Mouse (Mus musculus) monocyte, adult 5-6 weeks (primary cell): ENCODE data around the gene Gm21870. TPM values are rescaled to one million over a fixed set of nuclear protein-coding genes. Genes with fewer than 3 reads are reported as not detected.
"Not testable (repeated sequence)": the region's sequence is repeated elsewhere in the genome, so short reads cannot be mapped to it uniquely, and the experiment has no call there.

Experiments
- ATAC-seq: fragments of 153-309, 156-312 bp; replicated peaks from 2 replicates; pipeline ENCODE4 v1.8.0; 2017; ENCODE audit warnings: mild to moderate bottlenecking; ENCODE audit not compliant: low TSS enrichment, insufficient number of reproducible peaks, severe bottlenecking, poor library complexity, low FRiP score
- total RNA-seq: library from RNA; stranded (forward); fragments of 200-1000, 200-491, 200-594 nt; gene quantifications from 3 replicates; pipeline ENCODE4 v1.2.3, GENCODE M21; 2017

Gene Gm21870
- total RNA-seq: not detected in 3 replicates

DNA sequence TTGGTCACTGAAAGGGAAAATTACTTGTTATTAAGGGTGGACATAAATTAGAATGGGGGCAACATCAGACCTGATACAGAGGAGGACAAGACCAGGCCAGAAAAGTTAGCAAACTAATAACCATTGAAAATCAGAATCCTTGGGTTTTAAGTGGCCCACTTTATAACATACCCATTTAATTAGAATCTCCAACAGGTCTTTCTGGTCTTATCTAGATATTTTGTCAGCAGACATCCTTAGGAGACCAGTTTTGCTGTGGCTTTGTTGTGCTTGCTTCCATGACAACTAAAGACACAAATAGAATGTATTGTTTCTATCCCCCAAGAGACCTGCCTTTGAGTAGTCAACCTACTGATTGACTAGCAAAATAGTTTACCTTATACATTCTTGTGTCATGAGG, at the start of gene Gm21870:
Gene Gm21870, minus strand, starts transcription at position 101 of the 400 bp plus-strand sequence.
- not testable (repeated sequence) for ATAC-seq

- ATAC-seq: not testable (repeated sequence)
These were observed 30.2 kb downstream of the Gm21870 start, which contains the start of gene Btbd35f6 for GRCm38 (mm10) chrX:33956440-33956839. Gene Btbd35f6, minus strand, starts transcription at chrX:33956540.

Other genes with a start within 250 kb of the Gm21870 start
- gene Btbd35f6, start 30.3 kb downstream of the Gm21870 start, total RNA-seq: not detected in 3 replicates
- gene Btbd35f9, start 174.7 kb upstream of the Gm21870 start, total RNA-seq: not detected in 3 replicates